Mouse (Mus musculus) layer of hippocampus, postnatal 14 days (tissue): ENCODE results near the gene Slc29a1. TPM values are rescaled to one million over a fixed set of nuclear protein-coding genes. Genes with fewer than 3 reads are reported as not detected.

Experiments
- DNase-seq, 2 experiments: peaks; one replicate each; pipeline ENCODE4 v3.0.0; 2021 to 2022; ENCODE audit warnings: low spot score in 2 of 2, mixed read lengths in 1 of 2
- total RNA-seq, 2 experiments: library from RNA; stranded (reverse); gene quantifications; 2 replicates each; pipeline ENCODE4 v1.2.3; 2021

The Slc29a1 gene
- total RNA-seq, 2 experiments from 2014 or later, result 17.5 to 22.9 TPM

GRCm38 (mm10) chr17:45555452-45556106, 43.8 kb downstream of the Slc29a1 start, which contains the start of gene Nfkbie:
Nfkbie (plus strand) TSS chr17:45555703.
- DNase-seq, result peak; percentile 83 to 90

GRCm38 (mm10) chr17:45554420-45554819, 45.0 kb downstream of the Slc29a1 start:
- no peak for DNase-seq

GRCm38 (mm10) chr17:45553065-45553464, 46.3 kb downstream of the Slc29a1 start:
- DNase-seq, result no peak

- DNase-seq, result peak; percentile 81 to 87
Measured at GRCm38 (mm10) chr17:45551816-45552451, 47.5 kb downstream of the Slc29a1 start.

GRCm38 (mm10) chr17:45551249-45551796, 48.1 kb downstream of the Slc29a1 start:
- no peak for DNase-seq

GRCm38 (mm10) chr17:45550253-45550652, 49.2 kb downstream of the Slc29a1 start:
- no peak for DNase-seq

- peak in 1 of 2 experiments; percentile 70 for DNase-seq
Measured at GRCm38 (mm10) chr17:45549617-45550181, 49.7 kb downstream of the Slc29a1 start, which contains the start of gene Tmem151b. Tmem151b (minus strand) TSS chr17:45549677.

- DNase-seq, result peak in 1 of 2 experiments; percentile 73
Measured at GRCm38 (mm10) chr17:45548541-45549512, 50.6 kb downstream of the Slc29a1 start.

GRCm38 (mm10) chr17:45547461-45548190, 51.8 kb downstream of the Slc29a1 start:
- DNase-seq, result no peak

GRCm38 (mm10) chr17:45546941-45547340, 52.5 kb downstream of the Slc29a1 start:
- DNase-seq, result no peak

GRCm38 (mm10) chr17:45545278-45545961, 54.0 kb downstream of the Slc29a1 start:
- DNase-seq, result no peak

GRCm38 (mm10) chr17:45544873-45545277, 54.5 kb downstream of the Slc29a1 start:
- no peak for DNase-seq

- no peak for DNase-seq
Measured at GRCm38 (mm10) chr17:45544001-45544872, 55.2 kb downstream of the Slc29a1 start.

- DNase-seq, result no peak
Measured at GRCm38 (mm10) chr17:45543115-45543514, 56.3 kb downstream of the Slc29a1 start.

- DNase-seq, result no peak
Measured at GRCm38 (mm10) chr17:45542705-45543104, 56.7 kb downstream of the Slc29a1 start.

GRCm38 (mm10) chr17:45542129-45542528, 57.3 kb downstream of the Slc29a1 start:
- DNase-seq, result no peak

- no peak for DNase-seq
Measured at GRCm38 (mm10) chr17:45539664-45540063, 59.7 kb downstream of the Slc29a1 start.

GRCm38 (mm10) chr17:45538394-45538793, 61.0 kb downstream of the Slc29a1 start:
- DNase-seq, result no peak
